16 mouse cellular contexts compared by ENCODE assay signal in the genomic region with DNA sequence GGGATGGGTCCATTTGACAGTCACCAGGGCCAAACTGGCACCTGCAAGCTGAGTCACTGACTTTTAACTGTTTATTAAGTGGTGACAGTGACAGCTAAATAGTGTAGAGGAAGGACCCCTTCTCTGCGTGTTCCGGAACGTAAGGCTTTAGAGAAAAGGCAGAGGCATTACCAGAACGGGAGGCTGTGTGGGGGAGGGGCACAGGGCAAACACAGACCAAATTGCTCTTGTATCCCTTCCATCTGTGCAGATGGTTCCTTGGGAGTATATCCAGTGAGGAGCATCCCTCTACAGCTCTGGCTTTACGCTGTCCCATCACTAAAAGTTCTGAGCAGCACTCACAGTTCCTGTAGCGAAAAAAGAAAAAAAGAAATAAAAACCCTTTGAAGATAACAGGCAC.
"Had no signal": no experiment of that assay in that cellular context is flagged by ENCODE, and none has a peak within 500 bp of the region (broad histone marks: within the 10 kb centered on the region; RNA-seq: fewer than 3 reads in every experiment).

No protein-coding gene starts in this region.

- ATAC-seq: hindbrain, embryonic 16.5 days; inflammation-experienced regulatory T-cells, adult 6 months; intestine, embryonic 15.5 days; intestine, postnatal 0 days had no signal

- DNase-seq: gastrocnemius, adult 2 months; gastrocnemius, postnatal 10 days; heart, adult 18-20 months; heart, postnatal 10 days; heart, postnatal 4 days; kidney, adult 18-20 months; kidney, adult 8-10 months; kidney, postnatal 10 days; kidney, postnatal 25 days; kidney, postnatal 4 days; liver; liver, embryonic 13.5 days had no signal
